Mouse (Mus musculus) cerebellum, adult 2 months (tissue): ENCODE results near the gene Chchd6.

Experiments
- CTCF ChIP-seq: fragments of 200-500 bp; IDR thresholded peaks from 2 replicates; pipeline ENCODE4 v1.5.1; 2011; ENCODE audit warnings: low read depth, mild to moderate bottlenecking, control low read depth, low read length, moderate library complexity, borderline replicate concordance; ENCODE audit not compliant: insufficient read depth
- POLR2A ChIP-seq: fragments of 200-500 bp; IDR thresholded peaks from 2 replicates; pipeline ENCODE4 v1.6.1; 2011; ENCODE audit warnings: low read length, control low read depth, borderline replicate concordance; ENCODE audit not compliant: insufficient read depth

GRCm38 (mm10) chr6:89368812-89369211, 226.6 kb downstream of the Chchd6 start:
- no peak for TF ChIP-seq CTCF
- no peak for TF ChIP-seq POLR2A
